Mouse (Mus musculus) liver, embryonic 14.5 days (tissue): ENCODE results near the gene Ovgp1.

Experiments
- CTCF ChIP-seq: IDR thresholded peaks from 2 replicates; pipeline ENCODE4 v1.5.1; 2016; ENCODE audit warnings: antibody characterized with exemption, low read depth, control low read depth
- EP300 ChIP-seq: IDR thresholded peaks from 2 replicates; pipeline ENCODE4 v1.6.1; 2016; ENCODE audit warnings: antibody characterized with exemption, low read depth

DNA sequence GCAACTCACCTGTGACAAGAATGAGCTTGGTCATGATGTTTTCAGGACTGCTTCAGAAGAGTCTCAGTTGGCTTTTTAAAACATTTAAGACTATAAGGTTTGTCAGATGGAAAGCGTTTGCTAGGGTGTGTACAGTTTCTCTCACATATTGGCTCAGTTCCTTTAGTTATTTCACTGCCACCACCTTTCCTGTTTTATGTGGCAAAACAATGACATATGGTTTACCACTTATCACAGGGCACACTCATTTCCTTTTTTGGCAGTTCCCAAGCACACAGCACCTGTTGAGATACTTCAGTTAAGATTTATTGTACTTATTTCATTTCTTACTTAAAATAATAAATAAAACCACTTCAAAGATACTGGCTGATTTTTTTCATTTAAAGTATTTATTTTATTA, 59.3 kb downstream of the Ovgp1 start, which contains the start of gene Chil5:
- TF ChIP-seq CTCF (no peak), EP300 (no peak)
